In the genomic region with DNA sequence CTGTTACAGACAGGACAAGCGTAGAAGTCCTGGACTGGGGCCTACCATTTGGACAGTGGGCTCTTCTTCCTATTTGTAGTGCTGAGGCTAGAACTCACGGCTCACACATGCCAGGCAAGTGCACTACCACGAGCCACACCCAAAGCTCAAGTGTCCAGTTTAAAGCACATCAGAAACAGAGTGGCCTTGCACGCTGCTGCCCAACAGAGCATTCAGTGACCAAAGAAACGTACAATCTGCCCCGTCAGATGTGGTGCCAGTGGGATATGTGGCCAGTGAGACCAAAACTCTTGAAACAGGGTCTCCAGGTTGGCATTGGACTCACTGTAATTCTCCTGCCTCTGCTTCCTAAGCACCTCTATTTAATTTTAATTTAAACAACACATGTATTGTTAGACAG, we compare ENCODE assay signal across 25 mouse cellular contexts. TPM values are rescaled to one million over a fixed set of nuclear protein-coding genes. Genes with fewer than 3 reads are reported as not detected.
DNase-seq lines count a peak whose midpoint lies in the region; ATAC-seq and TF ChIP-seq lines count a peak whose summit lies in the region.
"Had no signal": no experiment of that assay in that cellular context is flagged by ENCODE, and none has a peak within 500 bp of the region (broad histone marks: within the 10 kb centered on the region; RNA-seq: fewer than 3 reads in every experiment).

No protein-coding gene starts in this region.

- H3K9me3 ChIP-seq in kidney, embryonic 16.5 days (ENCODE audit: low read length): no peaks in the 10 kb centered on the region
- no peaks in the 10 kb centered on the region for H3K9me3 ChIP-seq in CH12.LX (replicated peaks; ENCODE audit: low read length)
- H3K9me3 ChIP-seq: embryonic facial prominence, embryonic 10.5 days; embryonic facial prominence, embryonic 12.5 days; forebrain, embryonic 13.5 days; forebrain, embryonic 15.5 days; G1E had no signal

- peaks cover 22% of the 10 kb centered on the region; the same call in 1 of the 2 replicates for H3K36me3 ChIP-seq in kidney, embryonic 16.5 days (ENCODE audit: insufficient read depth, low read length)
- H3K36me3 ChIP-seq in CH12.LX (replicated peaks in 1 of 2; ENCODE audit: control insufficient read depth in 1 of 2, insufficient read depth in 1 of 2, low read length in 1 of 2) (peaks cover 39 to 56% of the 10 kb centered on the region in 2 experiments), myocyte (ENCODE audit: control insufficient read depth, insufficient read depth) (peaks cover 57% of the 10 kb centered on the region)

- no peak for TF ChIP-seq POLR2A in CH12.LX (IDR thresholded peaks at IDR 0.05; ENCODE audit: low read depth, low read length)
- no peak for TF ChIP-seq POLR2A in myocyte (IDR thresholded peaks at IDR 0.05; ENCODE audit: insufficient read length, low read depth)

- no peak overlapping the region for H3ac ChIP-seq in myocyte (ENCODE audit: control insufficient read depth, insufficient read length)

- in situ Hi-C loops in CH12.LX (cut with MboI; ENCODE audit: low pct_ligation_motif_present, low pct_unique_long_range_greater_than_20kb, low sequenced_read_pairs): no loop called here

- H3K4me2 ChIP-seq in kidney, embryonic 16.5 days (replicated peaks; ENCODE audit: low read depth, low read length): no peak overlapping the region
- H3K4me2 ChIP-seq in CH12.LX (ENCODE audit: insufficient read depth, low read depth, poor library complexity, severe bottlenecking): no peak overlapping the region
- peak overlapping the region; percentile 18 for H3K4me2 ChIP-seq in myocyte (ENCODE audit: low read depth)
- H3K4me2 ChIP-seq: embryonic facial prominence, embryonic 12.5 days; forebrain, embryonic 13.5 days; forebrain, embryonic 15.5 days had no signal

- H3K9ac ChIP-seq in kidney, embryonic 16.5 days (replicated peaks; ENCODE audit: low read length): no peak overlapping the region
- H3K9ac ChIP-seq in CH12.LX (ENCODE audit: insufficient read depth, low read depth): no peak overlapping the region
- H3K9ac ChIP-seq: embryonic facial prominence, embryonic 12.5 days; forebrain, embryonic 13.5 days; forebrain, embryonic 15.5 days had no signal

- peak overlapping the region; percentile 86 for H3K4me3 ChIP-seq in gastrocnemius, adult 2 months
- no peak overlapping the region for H3K4me3 ChIP-seq in kidney, embryonic 16.5 days (ENCODE audit: low read length)
- no peak overlapping the region for H3K4me3 ChIP-seq in CH12.LX (replicated peaks in 1 of 3; ENCODE audit: low read depth in 2 of 3, low read length in 2 of 3, poor library complexity in 1 of 3)
- H3K4me3 ChIP-seq in myocyte: no peak overlapping the region
- H3K4me3 ChIP-seq: embryonic facial prominence, embryonic 10.5 days; embryonic facial prominence, embryonic 12.5 days; forebrain, embryonic 13.5 days; forebrain, embryonic 15.5 days had no signal

- ATAC-seq in kidney, embryonic 16.5 days (ENCODE audit: low FRiP score, low TSS enrichment): no peak
- ATAC-seq: activated CD4-positive, CD25-positive, alpha-beta regulatory T cell, adult 4 months; CD4-positive, CD25-positive, alpha-beta regulatory T cell, adult 4 months; forebrain, embryonic 13.5 days; forebrain, embryonic 15.5 days; Patski had no signal

- WGBS in kidney, embryonic 16.5 days: 85% methylated on average over 6 of the region's 6 CpGs

- H3K27me3 ChIP-seq in kidney, embryonic 16.5 days (ENCODE audit: insufficient read depth, low read length): no peaks in the 10 kb centered on the region
- H3K27me3 ChIP-seq in CH12.LX (replicated peaks) (no peaks in the 10 kb centered on the region), myocyte (ENCODE audit: control insufficient read depth, insufficient read depth, insufficient read length) (no peaks in the 10 kb centered on the region)
- H3K27me3 ChIP-seq: embryonic facial prominence, embryonic 12.5 days; forebrain, embryonic 13.5 days; forebrain, embryonic 15.5 days; Patski had no signal

- peak overlapping the region; percentile 67 for H3K27ac ChIP-seq in gastrocnemius, adult 2 months
- H3K27ac ChIP-seq in kidney, embryonic 16.5 days (ENCODE audit: low read length): no peak overlapping the region
- H3K27ac ChIP-seq in CH12.LX (ENCODE audit: insufficient read depth, low read depth): no peak overlapping the region
- H3K27ac ChIP-seq: embryonic facial prominence, embryonic 10.5 days; embryonic facial prominence, embryonic 12.5 days; forebrain, embryonic 13.5 days; forebrain, embryonic 15.5 days had no signal

- no peak for TF ChIP-seq EP300 in CH12.LX (IDR thresholded peaks at IDR 0.05; ENCODE audit: low read length)

- intact Hi-C loops in gastrocnemius, adult 2 months (cut with DNase I): no loop called here

- no peaks in the 10 kb centered on the region for H3K79me2 ChIP-seq in CH12.LX (replicated peaks; ENCODE audit: control insufficient read depth, extremely low read depth, insufficient read depth, poor library complexity, severe bottlenecking)
- no peaks in the 10 kb centered on the region for H3K79me2 ChIP-seq in myocyte (ENCODE audit: control insufficient read depth, insufficient read depth)

- no peak for DNase-seq in gastrocnemius, adult 2 months
- DNase-seq in gastrocnemius, postnatal 25 days: no peak
- DNase-seq in kidney, postnatal 10 days: peak; percentile 4
- DNase-seq in CH12.LX (ENCODE audit: extremely low read depth): no peak
- DNase-seq in heart, adult 8-10 months (ENCODE audit: low spot score): no peak
- DNase-seq: adrenal gland, adult 8-10 months; adrenal gland, postnatal 14 days; adrenal gland, postnatal 36 days; B cell, adult 2 months; cerebellum, adult 11-12 months; cerebellum, adult 2 months; cerebellum, adult 9-10 months; cerebellum, postnatal 10 days; cerebellum, postnatal 25 days had no signal

- TF ChIP-seq CTCF in gastrocnemius, adult 2 months (IDR thresholded peaks at IDR 0.05): no peak
- no peak for TF ChIP-seq CTCF in CH12.LX (conservative IDR thresholded peaks at IDR 0.05 in 1 of 2, IDR thresholded peaks at IDR 0.05 in 1 of 2; ENCODE audit: low read depth in 2 of 2, low read length in 2 of 2)

- H3K4me1 ChIP-seq in kidney, embryonic 16.5 days (ENCODE audit: insufficient read depth, low read length): no peaks in the 10 kb centered on the region
- H3K4me1 ChIP-seq in CH12.LX (ENCODE audit: control insufficient read depth in 1 of 2, insufficient read depth in 2 of 2): peaks cover 6 to 8% of the 10 kb centered on the region in 2 experiments; a peak in 3 of 4 replicates
- H3K4me1 ChIP-seq: embryonic facial prominence, embryonic 10.5 days; embryonic facial prominence, embryonic 12.5 days; forebrain, embryonic 13.5 days; forebrain, embryonic 15.5 days had no signal

- dilution Hi-C loops in CH12.LX (cut with MboI; ENCODE audit: extremely low pct_ligation_motif_present, extremely low pct_unique_long_range_greater_than_20kb, low sequenced_read_pairs): no loop called here

- no peak for TF ChIP-seq RAD21 in CH12.LX (IDR thresholded peaks at IDR 0.05; ENCODE audit: low read depth, low read length)

TF ChIP-seq in CH12.LX, 34 proteins besides CTCF, POLR2A, EP300 and RAD21 (continues in another document):
- TF ChIP-seq UBTF (IDR thresholded peaks at IDR 0.05; ENCODE audit: low read depth, low read length): no peak

TF ChIP-seq in myocyte, 11 proteins besides CTCF, POLR2A, EP300 and RAD21 (continues in another document):
- TF ChIP-seq TCF12 (IDR thresholded peaks at IDR 0.05; ENCODE audit: insufficient read depth, poor library complexity, severe bottlenecking): no peak
- TF ChIP-seq POLR2AphosphoS2 (IDR thresholded peaks at IDR 0.05; ENCODE audit: insufficient read length, low read depth): peak; percentile 55

RNA-seq across cellular contexts. Expression of a gene that starts 12.3 kb away (rescaled TPM):
- over 10,000 TPM; 21,521 to 26,495 TPM for total RNA-seq in gastrocnemius, adult 2 months (2021)
- total RNA-seq in gastrocnemius, postnatal 25 days (2021): over 10,000 TPM; 22,501 to 25,220 TPM
- polyA plus RNA-seq in kidney, embryonic 16.5 days (2015; fragmentation: Nextera tagmentation; extraction: Ambion mirVana): 7.1 and 7.8 TPM in 2 replicates
- total RNA-seq in CH12.LX (2012; rRNA removed) (0.25 and 0.38 TPM in 2 replicates), CH12.LX (2014; rRNA removed) (not detected in 2 replicates)
- polyA plus RNA-seq in CH12.LX (2012; ENCODE audit: insufficient read length, low read depth) (0.74 and 0.75 TPM in 2 replicates), myocyte (2012; fragmentation: generic; extraction: Trizol) (1,699 TPM)
- total RNA-seq in heart, adult 8-10 months (2022): 10 to 100 TPM in 1 of 4 experiments, 1 to 10 TPM in 3; 6.8 to 12.2 (median 8.8) TPM
- total RNA-seq: G1E had no signal
- polyA plus RNA-seq: forebrain, embryonic 11.5 days had no signal

RNA-seq across cellular contexts. Expression of a gene that starts 22.1 kb away (rescaled TPM):
- 10 to 100 TPM; 14.0 to 14.9 TPM for total RNA-seq in gastrocnemius, adult 2 months (2021)
- total RNA-seq in gastrocnemius, postnatal 25 days (2021): 10 to 100 TPM; 11.2 to 14.6 TPM
- polyA plus RNA-seq in kidney, embryonic 16.5 days (2015; fragmentation: Nextera tagmentation; extraction: Ambion mirVana): 36.2 and 39.0 TPM in 2 replicates
- total RNA-seq in CH12.LX (2012; rRNA removed) (38.5 and 40.3 TPM in 2 replicates), CH12.LX (2014; rRNA removed) (35.7 and 42.6 TPM in 2 replicates)
- polyA plus RNA-seq in CH12.LX (2012; ENCODE audit: insufficient read length, low read depth) (33.7 and 36.6 TPM in 2 replicates), myocyte (2012; fragmentation: generic; extraction: Trizol) (36.7 TPM)
- 1 to 10 TPM; 5.9 to 9.9 (median 6.0) TPM for total RNA-seq in heart, adult 8-10 months (2022)

RNA-seq across cellular contexts. Expression of a gene that starts 24.6 kb away (rescaled TPM):
- total RNA-seq in gastrocnemius, adult 2 months (2021): 10 to 100 TPM; 43.0 to 48.1 TPM
- 10 to 100 TPM; 41.5 to 43.9 TPM for total RNA-seq in gastrocnemius, postnatal 25 days (2021)
- polyA plus RNA-seq in kidney, embryonic 16.5 days (2015; fragmentation: Nextera tagmentation; extraction: Ambion mirVana): 62.5 and 66.5 TPM in 2 replicates
- total RNA-seq in CH12.LX (2012; rRNA removed) (11.8 and 13.4 TPM in 2 replicates), CH12.LX (2014; rRNA removed) (5.2 and 5.5 TPM in 2 replicates)
- polyA plus RNA-seq in CH12.LX (2012; ENCODE audit: insufficient read length, low read depth) (31.3 and 34.1 TPM in 2 replicates), myocyte (2012; fragmentation: generic; extraction: Trizol) (58.8 TPM)
- 10 to 100 TPM; 38.6 to 46.6 (median 44.3) TPM for total RNA-seq in heart, adult 8-10 months (2022)

RNA-seq across cellular contexts. Expression of a gene that starts 36.0 kb away (rescaled TPM):
- total RNA-seq in gastrocnemius, adult 2 months (2021): not detected
- total RNA-seq in gastrocnemius, postnatal 25 days (2021): under 1 TPM in 1 of 2 experiments, not detected in 1; 0.48 TPM
- 0.09 TPM in 1 of 2 replicates, not detected in the other for polyA plus RNA-seq in kidney, embryonic 16.5 days (2015; fragmentation: Nextera tagmentation; extraction: Ambion mirVana)
- total RNA-seq in CH12.LX (2012; rRNA removed): 132 and 143 TPM in 2 replicates
- total RNA-seq in CH12.LX (2014; rRNA removed): 139 and 141 TPM in 2 replicates
- polyA plus RNA-seq in CH12.LX (2012; ENCODE audit: insufficient read length, low read depth): 199 and 234 TPM in 2 replicates
- polyA plus RNA-seq in myocyte (2012; fragmentation: generic; extraction: Trizol): 0.01 TPM
- 1 to 10 TPM in 1 of 4 experiments, under 1 TPM in 3; 0.19 to 1.4 (median 0.50) TPM for total RNA-seq in heart, adult 8-10 months (2022)
- total RNA-seq: G1E had no signal
- polyA plus RNA-seq: embryonic facial prominence, embryonic 10.5 days; embryonic facial prominence, embryonic 12.5 days; forebrain, embryonic 11.5 days; forebrain, embryonic 13.5 days; forebrain, embryonic 15.5 days; G1E; Patski had no signal

RNA-seq across cellular contexts. Expression of a gene that starts 36.5 kb away (rescaled TPM):
- 100 to 1,000 TPM; 111 to 141 TPM for total RNA-seq in gastrocnemius, adult 2 months (2021)
- total RNA-seq in gastrocnemius, postnatal 25 days (2021): 100 to 1,000 TPM; 131 to 139 TPM
- 177 and 196 TPM in 2 replicates for polyA plus RNA-seq in kidney, embryonic 16.5 days (2015; fragmentation: Nextera tagmentation; extraction: Ambion mirVana)
- total RNA-seq in CH12.LX (2012; rRNA removed) (156 and 183 TPM in 2 replicates), CH12.LX (2014; rRNA removed) (115 and 123 TPM in 2 replicates)
- polyA plus RNA-seq in CH12.LX (2012; ENCODE audit: insufficient read length, low read depth) (219 and 224 TPM in 2 replicates), myocyte (2012; fragmentation: generic; extraction: Trizol) (167 TPM)
- total RNA-seq in heart, adult 8-10 months (2022): 100 to 1,000 TPM; 288 to 326 (median 304) TPM

Comparison
In these comparisons a context has a peak if more than half of its experiments do, and no peak if none do; other contexts are left out.
1. RNA of a gene that starts 12.3 kb away (total RNA-seq): 21,521 to 26,495 TPM in gastrocnemius, adult 2 months and 22,501 to 25,220 TPM in gastrocnemius, postnatal 25 days; 6.8 to 12.2 TPM in heart, adult 8-10 months and 0.25 to 0.38 TPM in CH12.LX; every median in the first group is over 1,000 times any median in the second.